Mouse (Mus musculus) neural tube, embryonic 11.5 days (tissue): ENCODE data around the gene Gm10377. TPM values are rescaled to one million over a fixed set of nuclear protein-coding genes. Genes with fewer than 3 reads are reported as not detected.
"Not testable (repeated sequence)": the region's sequence is repeated elsewhere in the genome, so short reads cannot be mapped to it uniquely, and the experiment has no call there.

Experiments
- ATAC-seq: fragments of 200-750 bp; cut with Nextera tagmentation; 2 replicates; pipeline ENCODE4 v1.8.0; 2017; ENCODE audit warnings: moderate number of reproducible peaks, mild to moderate bottlenecking, moderate TSS enrichment, moderate library complexity; ENCODE audit not compliant: insufficient read depth, low FRiP score, low TSS enrichment
- DNase-seq: peaks from one replicate; pipeline ENCODE4 v3.0.0-alpha.2; 2015; ENCODE audit warnings: low spot score
- H3K27ac ChIP-seq: fragments of 300-500 bp; sonication (generic); 2 replicates; pipeline ENCODE4 v1.5.1; 2014; ENCODE audit warnings: low read depth, mild to moderate bottlenecking, low read length
- H3K27me3 ChIP-seq: fragments of 300-500 bp; sonication (generic); 2 replicates; pipeline ENCODE4 v1.6.1; 2014; ENCODE audit warnings: mild to moderate bottlenecking, low read length, mixed read lengths; ENCODE audit not compliant: control insufficient read depth, insufficient read depth
- H3K36me3 ChIP-seq: fragments of 300-500 bp; sonication (generic); 2 replicates; pipeline ENCODE4 v1.6.1; 2014; ENCODE audit warnings: mild to moderate bottlenecking, low read length, moderate library complexity, mixed read lengths; ENCODE audit not compliant: control insufficient read depth, insufficient read depth
- H3K4me1 ChIP-seq: fragments of 300-500 bp; sonication (generic); 2 replicates; pipeline ENCODE4 v1.6.1; 2014; ENCODE audit warnings: low read length, mixed read lengths; ENCODE audit not compliant: control insufficient read depth, insufficient read depth
- H3K4me2 ChIP-seq: fragments of 300-500 bp; sonication (generic); 2 replicates; pipeline ENCODE4 v1.6.1; 2014; ENCODE audit warnings: low read depth, mild to moderate bottlenecking, moderate library complexity
- H3K4me3 ChIP-seq: fragments of 300-500 bp; sonication (generic); 2 replicates; pipeline ENCODE4 v1.5.1; 2014; ENCODE audit warnings: low read depth, low read length
- H3K9ac ChIP-seq: fragments of 300-500 bp; sonication (generic); 2 replicates; pipeline ENCODE4 v1.6.1; 2014; ENCODE audit warnings: mild to moderate bottlenecking, low read length
- H3K9me3 ChIP-seq: fragments of 300-500 bp; sonication (generic); 2 replicates; pipeline ENCODE4 v1.6.1; 2016; ENCODE audit warnings: low read length; ENCODE audit not compliant: control insufficient read depth
- WGBS: fragments of 180-500 bp; shearing (Covaris S2); extraction: QIAGEN DNeasy Blood & Tissue Kit; methylation state at CpG from one replicate; pipeline ENCODE4 v1.1.7; 2014; 5-methylcytosine and 5-hydroxymethylcytosine counted together
- polyA plus RNA-seq: library from polyadenylated mRNA; unstranded; fragments of >200 nt; fragmentation: Nextera tagmentation; extraction: Ambion mirVana; gene quantifications from 2 replicates; pipeline ENCODE4 v1.2.1, GENCODE M21; 2014

Gm10377 gene
- not detected in 2 replicates for polyA plus RNA-seq

GRCm38 (mm10) chr14:42797887-42798286 is at the start of gene Gm10377:
TSS of gene Gm10377 (minus strand) at chr14:42797987.
- H3K4me3 ChIP-seq, H3K4me2 ChIP-seq, H3K9ac ChIP-seq, ATAC-seq, H3K27me3 ChIP-seq, H3K36me3 ChIP-seq, H3K4me1 ChIP-seq, H3K9me3 ChIP-seq, DNase-seq, H3K27ac ChIP-seq: not testable (repeated sequence)

GRCm38 (mm10) chr14:42768721-42769120 is 29.1 kb downstream of the Gm10377 start, which contains the start of gene Gm3015:
TSS of gene Gm3015 (minus strand) at chr14:42768821.
- WGBS: no CpG with 5 or more reads among the region's 1 CpGs
- H3K36me3 ChIP-seq, H3K27me3 ChIP-seq, DNase-seq, H3K4me1 ChIP-seq, H3K9me3 ChIP-seq, H3K4me2 ChIP-seq, H3K4me3 ChIP-seq, H3K9ac ChIP-seq, ATAC-seq, H3K27ac ChIP-seq: not testable (repeated sequence)

Other genes with a start within 250 kb of the Gm10377 start
- not detected in 2 replicates for gene Gm17124, start 198.1 kb downstream of the Gm10377 start, polyA plus RNA-seq
- gene Gm3633, start 156.1 kb downstream of the Gm10377 start, polyA plus RNA-seq: not detected in 2 replicates
- not detected in 2 replicates for gene Gm10378, start 142.0 kb downstream of the Gm10377 start, polyA plus RNA-seq
- gene Gm3015, start 29.2 kb downstream of the Gm10377 start, polyA plus RNA-seq: not detected in 2 replicates
- gene Gm21977, start 55.5 kb upstream of the Gm10377 start, polyA plus RNA-seq: not detected in 2 replicates
- not detected in 2 replicates for gene Gm8082, start 195.6 kb upstream of the Gm10377 start, polyA plus RNA-seq
- gene Gm10376, start 217.6 kb upstream of the Gm10377 start, polyA plus RNA-seq: not detected in 2 replicates